Mouse (Mus musculus) urinary bladder, postnatal 25 days (tissue): ENCODE measurements around the gene Taar9.
"Not testable (repeated sequence)": the region's sequence is repeated elsewhere in the genome, so short reads cannot be mapped to it uniquely, and the experiment has no call there.

Source experiments
- DNase-seq: peaks from one replicate; pipeline ENCODE4 v3.0.0; 2022; ENCODE audit warnings: low spot score

Gene Taar9

GRCm38 (mm10) chr10:24109434-24109833 lies at the start of gene Taar9:
Gene Taar9, minus strand, starts transcription at chr10:24109534.
- not testable (repeated sequence) for DNase-seq

DNA sequence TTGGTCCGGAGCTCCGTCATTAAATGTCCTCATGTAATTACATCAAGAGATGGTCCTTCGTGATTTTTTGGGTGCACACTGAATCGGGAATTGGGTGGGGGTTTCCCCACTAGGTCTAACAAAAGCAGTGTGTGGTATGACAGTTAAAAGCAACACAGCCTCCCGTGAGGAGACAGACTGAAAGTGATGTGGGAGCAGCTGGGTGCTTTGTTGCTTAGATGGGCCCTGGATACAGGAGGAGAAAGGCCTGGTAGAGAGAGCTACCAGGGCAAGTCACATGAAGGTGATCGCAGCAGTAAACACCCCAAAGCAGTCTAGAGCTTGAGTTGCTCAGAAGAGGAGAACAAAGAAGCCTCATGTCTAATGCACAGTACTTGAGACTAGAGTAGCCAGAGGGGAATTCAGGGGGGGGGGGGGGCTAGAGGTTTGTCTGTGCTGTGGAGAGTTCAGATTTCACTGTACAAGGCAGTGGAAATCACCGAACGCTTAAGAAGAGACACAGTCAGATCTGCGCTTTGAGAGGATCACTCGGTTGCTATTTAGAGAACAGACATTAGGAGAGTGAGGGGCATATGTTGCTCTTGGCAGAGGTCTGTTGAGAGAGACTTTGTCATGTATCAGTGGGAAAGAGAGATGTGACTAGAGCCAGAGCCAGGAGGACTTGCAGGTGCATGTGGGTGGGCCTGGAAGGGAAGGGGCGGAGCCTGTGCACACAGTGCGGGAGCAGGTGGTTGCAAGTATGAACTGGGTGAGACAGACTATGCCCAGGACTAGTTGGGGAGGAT lies 49.3 kb upstream of the Taar9 start:
- no peak for DNase-seq

GRCm38 (mm10) chr10:24150086-24150485 lies 40.8 kb upstream of the Taar9 start:
- no peak for DNase-seq

DNA sequence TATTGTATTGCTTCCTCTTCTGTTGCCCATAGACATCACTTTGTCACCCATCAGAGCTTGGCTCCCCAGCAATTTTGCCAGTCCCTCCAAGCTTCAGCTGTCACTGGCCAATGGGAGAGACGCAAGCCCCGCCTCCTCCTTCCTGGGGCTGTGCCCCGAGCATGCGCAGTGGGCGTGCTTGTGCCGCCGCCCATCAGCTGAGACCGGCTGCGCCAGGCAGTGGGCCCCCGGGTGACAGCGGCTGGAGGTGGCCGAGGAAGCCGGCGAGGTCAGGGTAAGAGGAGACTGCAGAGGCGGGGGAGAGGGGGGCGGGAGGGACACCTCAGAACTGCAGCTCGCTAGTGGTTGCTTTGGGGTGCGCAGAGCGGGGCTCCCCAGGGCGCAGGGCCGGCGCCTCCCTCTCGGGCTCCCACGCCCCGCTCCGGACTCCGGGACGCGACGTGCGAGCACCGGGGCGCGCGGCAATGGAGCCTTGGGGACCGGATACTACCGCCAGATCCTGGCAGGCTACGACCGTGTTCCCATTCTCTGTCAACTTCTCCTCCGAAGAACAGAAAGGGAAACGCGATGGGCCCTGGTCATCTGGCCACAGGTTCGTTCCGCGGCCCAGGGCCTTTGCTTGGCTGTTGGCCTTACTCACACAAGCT lies 39.9 kb upstream of the Taar9 start, which contains the start of gene Stx7:
Stx7 (plus strand) TSS at position 168 of the 647 bp plus-strand sequence.
- peak; percentile 93 for DNase-seq

DNA sequence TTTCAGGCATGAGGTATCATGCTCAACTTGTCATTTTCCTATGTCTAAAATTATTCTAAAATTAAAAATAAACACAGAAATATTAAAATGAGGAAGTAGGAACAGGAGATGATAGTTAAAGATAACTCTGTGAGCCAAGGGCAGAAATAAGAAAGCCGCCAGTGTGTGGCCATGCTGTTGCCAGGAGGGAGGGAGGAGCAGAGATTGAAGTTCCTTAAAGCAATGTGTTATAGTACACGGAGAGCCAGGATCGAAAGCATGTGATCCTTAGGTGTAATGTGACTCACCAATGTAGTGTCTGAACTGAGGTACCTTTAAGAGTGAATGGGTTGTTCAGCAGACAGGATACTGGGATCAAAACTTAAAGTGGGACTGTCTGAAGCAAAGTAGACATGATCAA lies 33.4 kb upstream of the Taar9 start:
- no peak for DNase-seq

GRCm38 (mm10) chr10:24138623-24139261 lies 29.4 kb upstream of the Taar9 start:
- no peak for DNase-seq

DNA sequence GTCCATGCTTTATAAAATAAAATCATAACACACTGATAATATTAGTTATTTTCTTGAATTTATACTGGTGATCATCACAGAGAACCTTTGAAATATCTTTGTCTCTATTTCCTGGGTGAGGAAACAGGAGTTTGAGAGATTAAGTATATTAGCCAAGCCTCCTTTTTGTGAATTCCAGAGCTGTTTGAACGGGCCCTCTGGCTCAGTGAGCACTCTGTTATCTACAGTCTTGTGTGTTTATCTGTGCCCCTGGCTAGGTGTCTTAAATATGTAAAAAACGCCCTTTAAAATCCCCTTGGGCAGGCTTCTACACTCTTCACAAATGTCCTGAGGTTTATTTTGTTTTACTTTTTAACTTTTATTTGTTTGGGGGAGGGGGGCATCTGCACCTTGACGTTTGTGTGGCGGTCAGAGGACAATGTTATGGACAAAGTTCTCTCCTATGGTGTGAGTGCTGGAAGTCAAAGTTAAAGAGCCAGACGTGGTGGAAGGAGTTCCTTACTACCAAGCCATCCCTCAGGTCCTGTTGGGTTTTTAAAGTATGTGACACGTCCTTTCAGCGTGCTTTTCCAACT lies 24.8 kb upstream of the Taar9 start:
- no peak for DNase-seq

GRCm38 (mm10) chr10:24133132-24133531 lies 23.8 kb upstream of the Taar9 start:
- DNase-seq: no peak

DNA sequence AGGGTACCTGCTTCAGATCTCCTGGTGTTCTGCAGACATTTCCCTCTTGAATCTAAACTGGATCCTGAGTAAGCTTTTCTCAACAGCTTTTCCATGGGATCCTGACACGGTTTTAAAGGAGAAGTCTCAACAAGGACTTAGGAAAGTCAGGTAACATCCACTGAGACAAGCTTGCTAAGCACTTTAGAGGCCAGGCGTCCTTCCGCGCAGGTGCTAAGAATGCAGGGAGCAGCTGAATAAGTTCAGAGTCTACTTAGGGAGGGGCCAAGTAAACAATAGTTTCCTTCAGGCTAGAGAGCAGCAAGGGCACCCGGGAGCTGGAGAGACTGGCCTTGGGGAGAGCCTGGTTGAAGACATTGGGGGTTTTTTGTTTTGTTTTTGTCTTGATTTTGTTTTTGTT lies 22.9 kb upstream of the Taar9 start:
- DNase-seq: no peak

DNA sequence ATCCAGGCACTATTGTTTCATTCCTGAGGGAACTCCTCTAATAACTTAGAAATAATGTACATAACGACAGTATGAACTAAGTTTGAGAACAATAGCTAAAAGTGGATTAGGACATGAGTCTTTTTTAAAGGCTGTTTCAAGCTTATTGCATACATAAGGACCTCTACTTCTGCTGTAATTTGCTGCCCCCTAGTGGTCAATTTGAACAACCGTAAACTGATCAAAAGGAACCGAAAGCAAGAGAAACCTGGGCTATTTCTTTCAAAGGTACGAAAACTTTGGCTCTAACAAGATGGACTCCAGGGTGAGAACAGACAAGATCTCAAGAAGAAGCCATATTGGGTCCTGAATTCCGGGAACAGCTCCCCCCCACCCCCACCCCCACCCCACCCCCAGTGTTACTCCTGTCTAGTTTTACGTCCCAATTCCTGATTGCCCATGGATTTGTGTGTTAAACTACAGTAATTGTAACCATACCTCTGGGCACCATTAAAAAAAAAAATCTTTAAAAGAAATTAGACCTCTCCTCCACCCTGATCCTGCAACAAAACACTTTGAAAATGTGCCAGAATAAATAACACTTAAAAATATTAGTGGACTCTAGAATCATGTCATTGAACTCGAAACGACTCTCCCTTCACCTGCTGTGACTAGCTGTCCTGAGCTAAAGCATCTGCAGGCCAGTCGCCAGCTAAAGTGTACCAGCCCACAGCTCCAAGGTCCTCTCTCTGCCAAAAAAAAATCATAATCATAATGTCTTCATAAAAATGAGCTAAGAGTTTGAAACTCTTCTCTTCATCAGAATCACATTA lies 22.3 kb upstream of the Taar9 start:
- DNase-seq: peak; percentile 48

DNA sequence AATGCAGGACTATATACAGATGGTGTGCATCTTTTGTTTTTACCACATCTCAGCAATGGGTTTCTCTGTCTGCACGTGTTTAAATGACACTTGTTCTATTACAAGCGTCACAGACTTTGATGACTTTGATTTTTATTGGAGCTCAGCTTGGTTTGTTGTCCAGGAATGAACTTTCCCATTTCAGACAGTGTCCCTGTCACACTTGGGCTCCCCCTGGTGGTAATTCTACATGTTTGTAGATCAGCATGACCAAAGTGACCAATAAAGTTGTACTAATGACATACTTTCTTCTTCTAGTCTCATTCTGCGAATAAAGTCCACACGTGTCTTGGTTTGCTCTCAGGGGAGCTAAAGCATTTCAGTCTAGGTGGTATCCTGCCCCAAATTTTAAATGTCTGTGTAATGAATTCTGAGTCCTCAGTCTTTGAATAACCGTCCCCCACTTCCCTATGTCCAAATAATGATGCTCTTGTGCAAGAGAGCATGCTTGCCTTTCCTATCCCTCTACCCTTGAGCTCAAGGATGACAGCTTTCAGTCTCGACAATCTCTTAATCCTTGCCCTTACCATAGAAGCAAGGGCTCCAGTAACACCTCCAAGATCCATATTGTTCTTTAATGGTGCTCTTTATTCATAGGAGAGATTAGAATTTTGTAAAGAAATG lies 1.9 kb upstream of the Taar9 start:
- peak; percentile 49 for DNase-seq

DNA sequence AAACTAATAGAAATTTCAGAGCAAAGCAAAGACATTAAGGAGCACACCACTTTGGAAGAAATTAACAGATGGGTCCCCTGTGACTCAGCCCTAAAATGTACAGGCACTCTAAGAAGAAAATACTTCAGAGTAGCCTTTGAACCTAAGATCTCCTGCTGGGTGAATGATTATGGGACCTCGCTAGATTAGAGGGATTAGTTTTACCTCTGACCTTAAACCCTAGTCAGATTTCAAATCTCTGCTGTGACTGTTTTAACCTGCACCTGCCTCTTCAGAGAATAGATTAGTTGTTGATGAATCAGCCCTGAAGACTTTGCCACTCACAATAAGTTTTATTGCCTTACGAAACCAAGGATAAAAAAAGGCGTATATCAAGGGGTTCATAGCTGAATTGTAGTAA lies 1.1 kb downstream of the Taar9 start:
- no peak for DNase-seq

- no peak for DNase-seq
These were observed 1.6 kb downstream of the Taar9 start for GRCm38 (mm10) chr10:24107747-24108146.

GRCm38 (mm10) chr10:24103299-24103698 lies 6.0 kb downstream of the Taar9 start:
- not testable (repeated sequence) for DNase-seq

DNA sequence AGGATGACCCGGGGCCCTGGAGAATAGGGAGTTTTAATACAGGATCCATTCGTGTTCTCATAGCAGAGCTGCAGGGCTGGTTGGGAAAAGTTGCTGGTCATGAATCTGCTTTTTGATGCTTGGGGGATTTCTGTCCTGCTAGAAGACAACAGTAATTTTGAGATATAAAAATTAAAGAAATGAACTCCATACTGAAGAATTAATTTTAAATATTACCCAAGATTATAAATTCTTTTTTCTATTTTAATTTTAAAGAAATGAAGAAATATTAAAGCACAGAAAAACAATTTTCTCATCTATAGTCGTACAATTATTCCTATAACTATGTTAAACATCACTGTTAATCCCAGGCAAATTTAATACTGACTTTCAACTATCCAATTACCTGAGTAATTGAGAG lies 7.5 kb downstream of the Taar9 start, which contains the start of gene Taar8c:
Taar8c (minus strand) TSS at position 101 of the 400 bp plus-strand sequence.
- not testable (repeated sequence) for DNase-seq

GRCm38 (mm10) chr10:24097010-24097409 lies 12.3 kb downstream of the Taar9 start:
- DNase-seq: not testable (repeated sequence)

DNA sequence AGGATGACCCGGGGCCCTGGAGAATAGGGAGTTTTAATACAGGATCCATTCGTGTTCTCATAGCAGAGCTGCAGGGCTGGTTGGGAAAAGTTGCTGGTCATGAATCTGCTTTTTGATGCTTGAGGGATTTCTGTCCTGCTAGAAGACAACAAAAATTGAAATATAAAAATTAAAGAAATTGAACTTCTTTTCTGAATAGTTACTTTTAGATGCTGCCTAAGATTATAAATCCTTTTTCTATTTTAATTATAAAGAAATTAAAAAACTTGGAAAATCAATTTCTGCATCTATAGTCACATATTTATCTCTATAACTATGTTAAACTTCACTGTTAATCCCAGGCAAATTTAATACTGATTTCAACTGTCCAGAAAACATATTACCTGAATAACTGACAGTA lies 17.1 kb downstream of the Taar9 start, which contains the start of gene Taar8b:
Taar8b (minus strand) TSS at position 101 of the 400 bp plus-strand sequence.
- no peak for DNase-seq

DNA sequence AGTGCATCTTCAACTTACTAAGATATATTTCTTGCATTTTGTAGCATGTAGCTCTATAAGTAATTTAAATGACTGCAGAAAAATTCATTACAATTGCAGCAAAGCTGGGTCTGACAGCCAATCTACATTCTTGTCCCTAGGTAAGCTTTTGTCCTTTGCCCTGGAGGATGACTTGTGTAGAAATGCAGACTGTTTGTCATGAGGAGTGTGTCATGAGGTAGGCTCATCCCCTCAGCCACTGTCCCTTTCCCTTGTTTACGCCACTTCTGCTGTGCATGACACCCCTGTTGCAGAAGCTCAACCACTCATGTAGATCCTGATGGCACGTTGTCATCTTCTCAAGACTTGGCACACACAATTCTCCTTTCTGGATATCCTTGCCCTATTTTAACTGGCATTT lies 22.2 kb downstream of the Taar9 start:
- DNase-seq: no peak

- no peak for DNase-seq
These were observed 22.8 kb downstream of the Taar9 start for GRCm38 (mm10) chr10:24086555-24086954.

GRCm38 (mm10) chr10:24085936-24086335 lies 23.4 kb downstream of the Taar9 start:
- DNase-seq: no peak

DNA sequence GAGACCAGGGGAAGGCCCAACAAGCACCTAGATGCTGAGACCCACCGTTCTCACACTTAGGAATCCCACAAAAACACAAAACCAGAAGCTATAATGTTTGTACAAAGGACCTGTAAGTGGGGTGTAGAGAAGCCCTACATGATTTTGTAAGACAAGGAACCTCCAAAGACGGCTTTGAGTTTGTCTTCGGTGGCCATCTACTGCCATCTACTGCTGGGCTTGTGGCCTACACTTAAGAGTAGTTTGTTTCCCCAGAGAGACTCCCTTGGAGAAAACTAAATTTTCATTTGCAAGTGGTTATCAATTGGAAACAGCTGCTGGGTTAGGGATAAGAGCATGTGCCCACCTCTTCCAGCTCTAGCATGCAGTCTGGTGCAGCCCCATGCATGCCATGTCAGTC lies 29.2 kb downstream of the Taar9 start:
- peak; percentile 13 for DNase-seq
